Mouse (Mus musculus): ENCODE measurements at regions not wholly inside any gene's neighbourhood (a gene's known extent, or its start where the extent isn't known, plus 50 kb on each side); places are given as distances from the start of the nearest gene placed in this dataset.

GRCm38 (mm10) chr1:71778292-71778691 is 125.3 kb upstream of the Fn1 start:
- H3K27me3 ChIP-seq: no peaks in the 10 kb centered on the region
- H3K9me3 ChIP-seq (replicated peaks): no peaks in the 10 kb centered on the region
- 92% methylated on average over 8 of the region's 8 CpGs for WGBS
- H3K27ac ChIP-seq: no peak overlapping the region
- no peak overlapping the region for H3K4me2 ChIP-seq (replicated peaks)
- ATAC-seq (ENCODE audit: low FRiP score): no peak
- H3K9ac ChIP-seq: no peak overlapping the region
- H3K4me3 ChIP-seq: no peak overlapping the region
- H3K36me3 ChIP-seq: no peaks in the 10 kb centered on the region
- peaks cover 3% of the 10 kb centered on the region; the same call in 1 of the 2 replicates for H3K4me1 ChIP-seq

- H3K36me3 ChIP-seq: no peaks in the 10 kb centered on the region
- WGBS: 68% methylated on average over 19 of the region's 19 CpGs
- no peak overlapping the region; the same call in 1 of the 2 replicates for H3K27ac ChIP-seq
- no peak overlapping the region for H3K9ac ChIP-seq
- H3K27me3 ChIP-seq: no peaks in the 10 kb centered on the region
- 0 out of 2 replicates have a peak, but pooled peaks cover 6% of the 10 kb centered on the region for H3K9me3 ChIP-seq (replicated peaks)
- peaks cover 3% of the 10 kb centered on the region; the same call in 1 of the 2 replicates for H3K4me1 ChIP-seq
- H3K4me2 ChIP-seq (replicated peaks): no peak overlapping the region
- ATAC-seq (ENCODE audit: low FRiP score): no peak
- no peak overlapping the region for H3K4me3 ChIP-seq
These were observed 123.0 kb upstream of the Fn1 start for GRCm38 (mm10) chr1:71775865-71776501.

- H3K27ac ChIP-seq: no peak overlapping the region
- no peaks in the 10 kb centered on the region for H3K27me3 ChIP-seq
- 0 out of 2 replicates have a peak, but pooled peaks cover 6% of the 10 kb centered on the region for H3K9me3 ChIP-seq (replicated peaks)
- H3K4me2 ChIP-seq (replicated peaks): no peak overlapping the region
- H3K36me3 ChIP-seq: no peaks in the 10 kb centered on the region
- ATAC-seq (ENCODE audit: low FRiP score): no peak
- 76% methylated on average over 2 of the region's 2 CpGs for WGBS
- no peak overlapping the region for H3K9ac ChIP-seq
- peaks cover 3% of the 10 kb centered on the region; the same call in 1 of the 2 replicates for H3K4me1 ChIP-seq
- H3K4me3 ChIP-seq: no peak overlapping the region
These were observed 119.5 kb upstream of the Fn1 start for GRCm38 (mm10) chr1:71772526-71772925.

GRCm38 (mm10) chr1:71771798-71772197 is 118.8 kb upstream of the Fn1 start:
- no peak overlapping the region for H3K4me3 ChIP-seq
- H3K4me1 ChIP-seq: peaks cover 3% of the 10 kb centered on the region; the same call in 1 of the 2 replicates
- 94% methylated on average over 6 of the region's 6 CpGs for WGBS
- 0 out of 2 replicates have a peak, but pooled peaks cover 6% of the 10 kb centered on the region for H3K9me3 ChIP-seq (replicated peaks)
- no peaks in the 10 kb centered on the region for H3K36me3 ChIP-seq
- H3K27ac ChIP-seq: no peak overlapping the region
- ATAC-seq (ENCODE audit: low FRiP score): no peak
- H3K9ac ChIP-seq: no peak overlapping the region
- no peaks in the 10 kb centered on the region for H3K27me3 ChIP-seq
- H3K4me2 ChIP-seq (replicated peaks): no peak overlapping the region

- H3K36me3 ChIP-seq: no peaks in the 10 kb centered on the region
- 0 out of 2 replicates have a peak, but pooled peaks cover 6% of the 10 kb centered on the region for H3K9me3 ChIP-seq (replicated peaks)
- H3K4me1 ChIP-seq: no peaks in the 10 kb centered on the region
- no peaks in the 10 kb centered on the region for H3K27me3 ChIP-seq
- H3K9ac ChIP-seq: no peak overlapping the region
- no peak overlapping the region for H3K4me3 ChIP-seq
- H3K4me2 ChIP-seq (replicated peaks): no peak overlapping the region
- no peak for ATAC-seq (ENCODE audit: low FRiP score)
- no peak overlapping the region for H3K27ac ChIP-seq
- 77% methylated on average over 2 of the region's 2 CpGs for WGBS
These were observed 116.6 kb upstream of the Fn1 start for GRCm38 (mm10) chr1:71769595-71769994.

GRCm38 (mm10) chr1:71767705-71768104 is 114.7 kb upstream of the Fn1 start:
- 0 out of 2 replicates have a peak, but pooled peaks cover 6% of the 10 kb centered on the region for H3K9me3 ChIP-seq (replicated peaks)
- WGBS: 88% methylated on average over 3 of the region's 3 CpGs
- H3K36me3 ChIP-seq: no peaks in the 10 kb centered on the region
- H3K27ac ChIP-seq: no peak overlapping the region
- no peaks in the 10 kb centered on the region for H3K27me3 ChIP-seq
- H3K9ac ChIP-seq: no peak overlapping the region
- no peaks in the 10 kb centered on the region for H3K4me1 ChIP-seq
- H3K4me3 ChIP-seq: no peak overlapping the region
- ATAC-seq (ENCODE audit: low FRiP score): no peak
- H3K4me2 ChIP-seq (replicated peaks): no peak overlapping the region

- Histone ChIP-seq H3K4me1 (no peaks in the 10 kb centered on the region), H3K4me3 (no peak overlapping the region), H3K36me3 (no peaks in the 10 kb centered on the region), H3K9ac (no peak overlapping the region), H3K27me3 (no peaks in the 10 kb centered on the region), H3K4me2 (replicated peaks) (no peak overlapping the region), H3K9me3 (replicated peaks) (no peaks in the 10 kb centered on the region), H3K27ac (no peak overlapping the region)
- 82% methylated on average over 5 of the region's 5 CpGs for WGBS
- no peak for ATAC-seq (ENCODE audit: low FRiP score)
These were observed 114.1 kb upstream of the Fn1 start for GRCm38 (mm10) chr1:71767076-71767475.

GRCm38 (mm10) chr1:71764951-71765350 is 112.0 kb upstream of the Fn1 start:
- H3K36me3 ChIP-seq: no peaks in the 10 kb centered on the region
- no peaks in the 10 kb centered on the region for H3K9me3 ChIP-seq (replicated peaks)
- no peak overlapping the region for H3K4me2 ChIP-seq (replicated peaks)
- ATAC-seq (ENCODE audit: low FRiP score): no peak
- no peaks in the 10 kb centered on the region for H3K4me1 ChIP-seq
- no peak overlapping the region for H3K4me3 ChIP-seq
- WGBS: 77% methylated on average over 6 of the region's 6 CpGs
- no peak overlapping the region for H3K27ac ChIP-seq
- H3K9ac ChIP-seq: no peak overlapping the region
- H3K27me3 ChIP-seq: no peaks in the 10 kb centered on the region

- no peak for ATAC-seq (ENCODE audit: low FRiP score)
These were observed 110.5 kb upstream of the Fn1 start for GRCm38 (mm10) chr1:71763530-71763929.

GRCm38 (mm10) chr1:71760342-71760741 is 107.3 kb upstream of the Fn1 start:
- Histone ChIP-seq H3K4me3 (no peak overlapping the region), H3K36me3 (no peaks in the 10 kb centered on the region), H3K9ac (no peak overlapping the region), H3K9me3 (replicated peaks) (no peaks in the 10 kb centered on the region), H3K4me1 (peaks cover 2% of the 10 kb centered on the region; the same call in 1 of the 2 replicates), H3K4me2 (replicated peaks) (no peak overlapping the region), H3K27ac (no peak overlapping the region), H3K27me3 (no peaks in the 10 kb centered on the region)
- WGBS: 85% methylated on average over 2 of the region's 2 CpGs
- no peak for ATAC-seq (ENCODE audit: low FRiP score)

More at GRCm38 (mm10) chr1:71763530-71763929, 110.5 kb upstream of the Fn1 start:
- no peak overlapping the region for H3K9ac ChIP-seq
- 84% methylated on average over 2 of the region's 2 CpGs for WGBS
- H3K4me2 ChIP-seq (replicated peaks): no peak overlapping the region
- no peak overlapping the region for H3K4me3 ChIP-seq
- H3K27me3 ChIP-seq: no peaks in the 10 kb centered on the region
- no peaks in the 10 kb centered on the region for H3K4me1 ChIP-seq
- H3K36me3 ChIP-seq: no peaks in the 10 kb centered on the region
- H3K27ac ChIP-seq: no peak overlapping the region
- no peaks in the 10 kb centered on the region for H3K9me3 ChIP-seq (replicated peaks)

- H3K36me3 ChIP-seq: no peaks in the 10 kb centered on the region
- ATAC-seq (ENCODE audit: low FRiP score): peak; percentile 58; the same call in 1 of the 2 replicates
- H3K27ac ChIP-seq: no peak overlapping the region
- no peak overlapping the region for H3K9ac ChIP-seq
- WGBS: 45% methylated on average over 5 of the region's 5 CpGs
- H3K27me3 ChIP-seq: no peaks in the 10 kb centered on the region
- H3K4me3 ChIP-seq: no peak overlapping the region
- H3K4me1 ChIP-seq: peaks cover 2% of the 10 kb centered on the region; the same call in 1 of the 2 replicates
- no peaks in the 10 kb centered on the region for H3K9me3 ChIP-seq (replicated peaks)
- H3K4me2 ChIP-seq (replicated peaks): no peak overlapping the region
These were observed 104.2 kb upstream of the Fn1 start for GRCm38 (mm10) chr1:71757236-71757635.

GRCm38 (mm10) chr1:71756159-71756558 is 103.2 kb upstream of the Fn1 start:
- no peak overlapping the region for H3K9ac ChIP-seq
- H3K4me1 ChIP-seq: peaks cover 2% of the 10 kb centered on the region; the same call in 1 of the 2 replicates
- no peaks in the 10 kb centered on the region for H3K9me3 ChIP-seq (replicated peaks)
- H3K36me3 ChIP-seq: no peaks in the 10 kb centered on the region
- H3K4me3 ChIP-seq: no peak overlapping the region
- 92% methylated on average over 2 of the region's 2 CpGs for WGBS
- no peak for ATAC-seq (ENCODE audit: low FRiP score)
- no peak overlapping the region for H3K27ac ChIP-seq
- H3K27me3 ChIP-seq: no peaks in the 10 kb centered on the region
- H3K4me2 ChIP-seq (replicated peaks): no peak overlapping the region

- Histone ChIP-seq H3K4me3 (no peak overlapping the region), H3K9me3 (replicated peaks) (no peaks in the 10 kb centered on the region), H3K9ac (no peak overlapping the region), H3K4me2 (replicated peaks) (no peak overlapping the region), H3K27me3 (no peaks in the 10 kb centered on the region), H3K27ac (no peak overlapping the region), H3K36me3 (no peaks in the 10 kb centered on the region), H3K4me1 (peaks cover 2% of the 10 kb centered on the region; the same call in 1 of the 2 replicates)
- ATAC-seq (ENCODE audit: low FRiP score): no peak
- WGBS: 74% methylated on average over 9 of the region's 9 CpGs
These were observed 102.4 kb upstream of the Fn1 start for GRCm38 (mm10) chr1:71755435-71755834.

Measured in hindbrain, embryonic 12.5 days (tissue).